Mouse (Mus musculus) spleen, postnatal 14 days (tissue): ENCODE results near the gene Glb1l2.

Experiments used
- DNase-seq, 2 experiments: peaks; one replicate each; pipeline ENCODE4 v3.0.0; 2021 to 2022; ENCODE audit warnings: low spot score in 2 of 2

Glb1l2 gene

DNA sequence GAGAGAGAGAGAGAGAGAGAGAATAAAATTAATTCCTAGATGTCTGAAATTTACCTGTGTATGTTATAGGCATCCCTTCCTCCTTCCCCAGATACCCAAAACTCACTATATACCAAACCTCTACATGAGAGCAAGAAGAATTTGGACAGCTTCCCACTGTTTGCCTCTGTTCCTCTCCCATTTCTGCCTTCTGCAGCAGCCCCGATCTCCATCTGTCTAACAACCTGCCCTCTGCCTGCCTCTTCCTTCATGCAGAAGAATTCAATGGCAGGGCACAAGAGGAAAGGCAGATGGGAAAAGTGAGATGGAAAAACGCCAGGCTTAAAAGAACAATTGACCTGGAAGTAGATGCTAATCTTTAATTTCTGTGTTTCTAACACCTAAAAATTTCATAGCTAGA, 77.7 kb downstream of the Glb1l2 start:
- no peak for DNase-seq

DNA sequence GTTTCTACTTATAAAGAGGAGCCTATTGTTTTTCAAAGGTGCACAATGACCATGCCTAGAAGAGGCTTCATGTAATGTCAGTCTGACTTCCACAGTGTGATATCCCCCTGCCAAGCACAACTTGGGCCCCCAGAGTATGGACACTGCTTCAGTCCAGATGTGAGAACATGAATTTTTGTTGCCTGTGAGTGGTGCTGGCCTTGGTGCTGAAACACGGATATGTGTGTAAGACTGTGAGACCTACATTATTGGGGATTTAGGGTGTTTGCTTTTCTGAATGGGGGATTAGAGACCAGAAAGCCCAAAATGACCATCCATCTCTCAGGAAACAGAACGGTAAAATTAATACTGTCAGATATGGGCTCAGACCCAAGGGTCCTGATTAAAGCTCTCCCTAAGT, 78.8 kb downstream of the Glb1l2 start:
- no peak for DNase-seq

DNA sequence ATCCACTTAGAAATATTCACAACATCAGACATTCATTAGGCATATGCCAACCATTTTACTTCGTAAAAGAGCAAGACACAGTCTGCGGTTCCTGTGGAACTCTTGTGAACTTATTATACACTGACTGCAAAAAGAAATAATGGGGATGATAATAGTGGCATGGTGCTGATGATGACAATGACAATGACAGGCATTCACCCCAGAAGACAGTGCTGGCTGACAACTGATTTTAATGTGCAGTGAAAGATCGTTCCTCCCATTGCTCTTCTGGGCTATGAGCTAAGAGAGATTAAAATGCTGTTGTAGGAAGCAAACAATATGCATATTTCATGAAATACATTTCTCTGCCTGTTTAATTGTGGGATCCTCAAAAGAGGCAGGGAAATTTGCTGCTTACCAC, 80.6 kb downstream of the Glb1l2 start:
- no peak for DNase-seq

DNA sequence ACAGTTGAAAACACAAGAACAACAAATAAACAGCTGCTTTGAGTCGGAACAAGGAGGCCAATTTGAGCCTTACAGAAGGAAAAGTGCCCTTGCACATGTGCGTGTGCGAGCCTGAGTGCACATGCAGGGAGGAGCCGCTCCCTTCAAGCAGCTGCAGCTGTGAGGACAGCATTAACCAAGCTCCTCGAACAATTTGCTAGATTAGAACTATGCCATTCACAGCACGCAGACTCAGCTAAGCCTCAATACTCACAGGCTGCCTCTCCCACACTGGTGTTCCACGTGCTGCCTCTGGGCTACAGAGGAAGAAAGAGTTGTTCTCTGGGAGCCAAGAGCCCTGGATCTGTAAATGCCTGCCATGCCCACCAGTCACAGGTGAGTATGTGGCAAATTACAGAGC, 84.5 kb downstream of the Glb1l2 start:
- DNase-seq = no peak

DNA sequence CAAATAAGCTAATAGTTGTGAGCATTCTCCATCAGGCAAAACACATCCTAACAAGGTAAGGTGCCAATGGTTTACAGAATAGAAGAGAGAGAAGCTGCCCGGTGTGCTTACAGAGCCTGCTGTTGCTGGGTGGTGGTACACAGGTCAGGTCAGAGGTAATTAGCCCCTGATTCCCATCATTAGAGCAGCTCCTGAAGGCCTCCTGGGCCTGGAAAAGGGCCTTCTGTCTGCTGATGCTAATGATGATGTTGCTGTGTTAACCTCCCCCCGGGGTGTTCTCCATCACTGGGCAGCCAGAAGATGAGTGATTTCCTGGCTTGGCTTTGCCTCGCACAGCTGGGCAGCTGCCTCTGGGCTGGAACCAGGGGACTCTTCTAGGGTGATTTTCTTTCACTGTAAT, 87.9 kb downstream of the Glb1l2 start:
- DNase-seq = no peak
